Mouse (Mus musculus) cerebellum, postnatal 36 days (tissue): ENCODE data around the gene Mbnl3.

Experiments used
- DNase-seq, 2 experiments: peaks; one replicate each; pipeline ENCODE4 v3.0.0; 2021 to 2022; ENCODE audit warnings: mixed read lengths in 2 of 2

Gene Mbnl3

GRCm38 (mm10) chrX:51206432-51206831, at the start of gene Mbnl3:
Gene Mbnl3 (minus strand): TSS chrX:51206532.
- no peak for DNase-seq

GRCm38 (mm10) chrX:51205548-51206324, 596 bp downstream of the Mbnl3 start:
- peak; percentile 8 to 15 for DNase-seq

- DNase-seq = peak; percentile 16 to 20
Measured at GRCm38 (mm10) chrX:51204626-51205547, 1.4 kb downstream of the Mbnl3 start.

DNA sequence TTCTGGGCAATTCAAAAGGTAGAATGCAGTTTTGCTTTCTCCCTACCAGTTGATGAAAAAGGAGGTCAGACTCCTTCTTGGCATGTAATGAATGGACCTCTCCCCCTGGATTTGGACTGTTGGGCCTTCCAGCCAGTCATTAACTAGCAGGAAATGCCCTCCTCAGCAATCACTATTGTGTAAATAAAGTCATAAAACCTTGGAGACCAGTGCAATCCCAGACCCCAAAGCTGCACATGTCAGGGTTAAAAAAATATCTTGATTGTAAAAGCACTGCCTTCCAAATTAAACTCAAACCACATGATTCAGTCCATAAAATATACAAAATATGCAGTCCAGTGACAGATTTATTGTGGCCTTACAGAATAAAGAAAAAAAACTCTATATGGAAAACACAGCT, 9.3 kb downstream of the Mbnl3 start:
- no peak for DNase-seq

- DNase-seq = no peak
Measured at GRCm38 (mm10) chrX:51171914-51172313, 34.4 kb downstream of the Mbnl3 start.

DNA sequence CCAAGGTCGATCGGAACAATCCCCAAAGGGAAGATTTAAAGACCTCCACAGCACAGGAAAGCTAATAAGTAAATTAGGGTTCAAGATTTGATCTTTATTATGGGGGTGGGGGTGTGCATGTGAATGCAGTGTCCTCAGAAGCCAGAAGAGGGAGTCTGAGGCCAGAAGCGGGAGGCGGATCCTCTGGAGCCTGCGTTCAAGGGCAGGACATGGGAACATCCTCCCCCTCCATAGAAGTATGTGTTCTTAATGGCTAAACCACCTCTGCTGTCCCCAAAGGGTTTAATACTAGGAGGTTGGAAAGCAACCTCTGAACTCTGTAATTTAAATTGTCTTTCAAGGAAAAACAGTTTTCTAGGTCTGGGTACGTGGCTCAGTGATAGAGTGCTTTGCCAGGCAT, 34.9 kb downstream of the Mbnl3 start:
- DNase-seq = no peak

GRCm38 (mm10) chrX:51170404-51170803, 35.9 kb downstream of the Mbnl3 start:
- DNase-seq = no peak

GRCm38 (mm10) chrX:51169476-51170045, 36.8 kb downstream of the Mbnl3 start:
- DNase-seq = no peak

GRCm38 (mm10) chrX:51167976-51168375, 38.4 kb downstream of the Mbnl3 start:
- no peak for DNase-seq

DNA sequence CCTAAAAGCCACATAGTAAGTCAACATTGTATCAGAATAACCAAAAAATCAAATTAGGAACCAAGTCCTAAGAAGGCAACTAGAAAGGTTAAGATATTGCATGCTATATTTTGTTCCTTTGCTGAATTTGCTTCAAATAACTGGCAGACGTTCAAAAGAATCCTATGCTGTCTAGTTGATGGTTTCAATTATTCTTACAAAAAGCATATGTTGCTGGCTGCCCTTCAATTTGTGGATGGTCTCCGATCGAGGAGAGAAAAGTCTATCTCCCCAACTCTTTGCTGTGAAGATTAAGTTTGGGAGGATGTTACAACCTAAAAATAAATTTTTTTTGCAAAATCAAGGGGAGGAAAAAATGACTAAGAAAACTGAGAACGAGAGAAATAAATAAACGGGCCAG, 41.6 kb downstream of the Mbnl3 start:
- DNase-seq = no peak

- no peak for DNase-seq
Measured at GRCm38 (mm10) chrX:51148436-51148835, 57.9 kb downstream of the Mbnl3 start.

DNA sequence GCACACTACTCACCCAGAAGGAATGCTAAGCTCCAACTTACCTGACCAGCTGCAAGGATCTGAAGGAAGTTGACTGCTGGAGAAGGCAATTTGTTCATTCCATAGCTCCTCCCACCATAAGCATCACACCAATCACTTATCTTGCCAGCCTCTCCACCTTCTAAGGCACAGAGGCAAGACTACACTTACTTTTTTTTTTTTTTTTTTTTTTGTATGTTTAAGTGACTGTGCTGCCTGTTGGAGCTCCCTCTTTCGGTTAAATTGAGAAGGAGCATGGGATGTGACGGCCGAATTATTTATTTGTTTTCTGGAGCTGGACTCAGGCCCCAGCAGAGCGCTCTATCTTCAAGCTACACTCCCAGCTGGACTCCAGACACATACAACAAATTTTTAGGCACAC, 60.0 kb downstream of the Mbnl3 start:
- DNase-seq = peak; percentile 15 to 39

DNA sequence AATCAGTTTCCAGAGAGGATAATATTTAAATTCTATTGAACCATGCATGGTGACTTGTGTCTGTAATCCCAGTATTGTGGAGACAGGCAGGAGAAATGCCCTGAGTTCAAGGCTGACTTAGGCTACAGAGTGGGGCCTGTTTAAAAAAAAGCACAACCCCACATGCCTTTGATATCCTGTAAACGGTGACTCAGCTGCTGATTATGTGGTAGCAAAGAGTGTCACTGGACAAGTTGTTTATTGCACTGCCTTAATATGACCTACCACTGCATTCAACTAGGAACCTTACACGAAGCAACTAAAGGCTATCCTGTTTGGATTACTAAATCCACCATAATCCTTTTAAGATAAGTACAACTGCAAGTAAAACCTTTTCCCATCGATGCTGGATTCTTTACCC, 66.3 kb downstream of the Mbnl3 start:
- no peak for DNase-seq

GRCm38 (mm10) chrX:51131325-51131724, 75.0 kb downstream of the Mbnl3 start:
- peak; percentile 86 to 89 for DNase-seq

DNA sequence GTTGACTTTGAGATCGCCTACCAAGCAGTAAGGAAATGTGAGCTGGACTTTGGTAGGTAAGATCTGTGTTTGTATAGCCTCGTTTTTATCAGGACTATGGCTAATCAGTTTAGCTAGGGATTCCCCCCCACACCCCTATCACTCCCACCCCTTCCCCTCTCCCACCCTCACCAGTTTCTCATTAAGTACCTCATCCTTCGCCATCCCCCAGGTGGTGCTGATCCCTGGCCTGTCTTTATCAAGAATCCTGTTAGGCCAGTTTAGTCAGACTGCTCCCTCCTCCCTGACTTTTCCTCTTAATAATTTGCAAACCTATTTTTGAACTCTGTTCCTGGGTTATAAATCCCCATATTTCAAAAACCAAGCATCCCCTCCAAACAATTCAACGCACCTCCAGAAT, 103.6 kb downstream of the Mbnl3 start:
- no peak for DNase-seq

- no peak for DNase-seq
Measured at GRCm38 (mm10) chrX:51084972-51085371, 121.4 kb downstream of the Mbnl3 start.

DNA sequence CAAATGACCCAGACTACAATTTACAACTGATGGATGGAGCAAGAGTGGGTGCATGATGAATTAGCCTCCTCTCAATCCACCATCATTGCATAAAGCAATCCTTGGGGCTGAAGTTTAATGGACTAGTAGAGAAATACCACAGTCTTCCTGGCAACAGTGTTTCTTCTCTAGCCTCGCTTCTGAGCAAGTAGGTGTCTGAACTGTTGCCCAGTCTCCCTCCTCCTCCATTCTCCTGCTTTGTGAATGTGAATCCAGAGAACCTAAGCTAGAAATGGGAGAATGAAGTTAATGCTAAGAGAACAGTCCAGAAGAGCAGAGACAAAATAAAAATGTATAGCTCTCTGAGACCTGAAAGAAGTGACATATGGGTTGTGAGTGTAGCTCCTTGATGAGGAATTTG, 122.1 kb downstream of the Mbnl3 start:
- DNase-seq = no peak

DNA sequence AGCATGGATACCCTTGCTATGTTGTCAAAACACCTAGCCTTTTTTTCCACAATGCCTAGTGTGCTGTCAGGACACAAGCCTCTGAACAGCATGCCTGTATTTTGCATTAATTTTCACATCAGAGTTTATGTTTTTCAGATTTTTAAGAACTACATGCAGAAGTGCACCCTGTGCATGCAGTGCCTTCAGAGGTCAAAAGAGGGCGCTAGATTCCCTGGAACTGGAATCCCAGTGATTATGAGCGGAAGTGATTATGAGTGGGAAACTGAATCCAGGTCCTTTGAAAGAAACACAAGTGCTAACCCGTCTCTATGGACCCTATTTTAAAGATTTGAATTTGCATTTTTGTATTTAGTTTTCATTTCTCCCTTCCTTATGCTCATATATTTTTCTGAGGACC, 129.6 kb downstream of the Mbnl3 start:
- peak; percentile 19 to 25 for DNase-seq
